Mouse (Mus musculus) splenic B cell, adult 2 months (primary cell): ENCODE results near the gene 1810013L24Rik.

Experiments used
- DNase-seq: peaks from one replicate; pipeline ENCODE4 v3.0.0-alpha.2; 2011; ENCODE audit warnings: low read depth, low spot score
- H3K27me3 ChIP-seq: 2 replicates; pipeline ENCODE4 v1.6.1; 2012; ENCODE audit warnings: mild to moderate bottlenecking, low read length, moderate library complexity, mixed read lengths; ENCODE audit not compliant: control insufficient read depth, poor library complexity, insufficient read depth, severe bottlenecking
- H3K36me3 ChIP-seq: 2 replicates; pipeline ENCODE4 v1.6.1; 2012; ENCODE audit warnings: mild to moderate bottlenecking, low read length, moderate library complexity, mixed read lengths; ENCODE audit not compliant: control insufficient read depth, poor library complexity, insufficient read depth, severe bottlenecking

The 1810013L24Rik gene

DNA sequence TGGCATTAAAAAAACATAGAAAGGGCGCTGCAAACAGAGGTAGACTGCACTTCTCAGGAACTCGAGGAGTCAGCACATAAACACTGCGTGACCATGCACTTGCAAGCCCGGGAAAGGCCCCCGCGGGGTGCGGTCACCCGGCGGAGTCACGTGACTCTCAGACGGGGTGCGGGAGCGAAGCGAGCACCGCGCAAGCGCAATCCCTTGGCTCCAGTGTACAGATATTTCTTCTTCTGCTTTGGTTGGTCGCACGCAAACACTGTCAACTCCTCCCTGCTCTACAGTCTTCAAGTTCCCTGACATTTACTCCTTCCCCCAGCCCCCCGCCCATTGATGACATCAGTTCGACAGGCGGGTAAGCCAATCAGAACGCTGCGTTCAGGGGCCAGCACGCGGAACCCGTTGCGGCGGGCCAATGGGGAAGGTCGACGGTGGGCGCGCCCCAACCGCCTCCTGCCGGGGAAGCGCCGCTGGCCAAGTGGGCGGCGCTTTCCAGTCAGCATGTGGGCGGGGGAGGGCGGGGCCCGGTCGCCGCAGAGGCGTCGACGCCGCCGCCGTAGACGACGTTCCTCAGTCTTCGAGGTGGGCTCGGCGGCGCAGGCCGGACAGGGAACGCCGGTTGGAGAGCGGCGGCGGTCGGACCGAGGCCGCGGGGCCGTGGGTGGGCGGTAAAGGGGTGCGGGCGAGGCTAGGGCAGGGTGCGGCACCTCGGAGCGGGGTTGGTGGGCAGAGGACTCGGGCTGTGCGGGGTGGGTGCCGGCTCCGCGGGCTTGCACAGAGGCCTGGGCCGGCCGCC is at the start of gene 1810013L24Rik:
Gene 1810013L24Rik (plus strand): TSS at position 537 of the 796 bp plus-strand sequence.
- DNase-seq, result peak; percentile 99
- H3K27me3 ChIP-seq, result no peaks in the 10 kb centered on the region
- H3K36me3 ChIP-seq, result no peaks in the 10 kb centered on the region; the same call in 1 of the 2 replicates

DNA sequence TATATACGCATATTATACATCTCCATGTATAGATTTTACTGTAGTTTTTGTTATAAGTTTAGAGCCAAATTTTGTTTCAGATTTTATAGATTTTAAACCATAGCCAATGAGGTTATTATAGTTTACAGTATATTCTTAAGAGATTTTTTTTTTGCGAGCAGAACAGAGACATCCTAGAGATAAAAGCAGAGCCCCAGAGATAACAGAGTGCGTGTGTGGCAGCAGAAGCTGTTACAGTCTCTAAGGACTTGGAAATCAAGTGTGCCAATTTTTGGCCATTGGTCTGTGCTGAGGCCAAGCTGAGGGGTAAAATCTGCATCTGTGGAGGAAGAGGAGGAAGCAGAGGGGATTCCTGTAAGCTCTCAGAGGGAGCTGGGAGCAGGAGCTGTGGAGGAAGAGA is 49.7 kb upstream of the 1810013L24Rik start:
- DNase-seq, result no peak
- Histone ChIP-seq H3K36me3 (no peaks in the 10 kb centered on the region), H3K27me3 (no peaks in the 10 kb centered on the region)

DNA sequence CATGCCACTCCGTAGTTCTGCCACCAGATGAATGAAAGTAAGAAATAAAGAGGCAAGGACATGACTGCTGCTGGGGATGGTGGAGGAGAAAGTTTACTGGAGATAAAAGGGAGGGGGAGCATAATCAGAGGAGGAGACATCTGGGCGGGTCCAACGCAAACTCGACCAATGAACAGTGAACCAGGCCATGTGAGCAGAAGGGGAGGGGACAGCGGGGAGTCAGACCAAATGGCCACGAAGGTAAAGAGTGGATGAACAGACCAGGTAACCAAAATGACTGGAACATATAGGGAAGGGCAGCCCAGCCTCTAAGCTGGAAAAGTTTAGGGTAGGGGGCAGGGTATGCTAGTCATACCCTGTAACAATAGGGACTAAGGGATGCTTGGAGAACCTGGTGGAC is 48.7 kb upstream of the 1810013L24Rik start:
- no peak for DNase-seq
- Histone ChIP-seq H3K27me3 (no peaks in the 10 kb centered on the region), H3K36me3 (no peaks in the 10 kb centered on the region)

GRCm38 (mm10) chr16:8781660-8782059 is 48.2 kb upstream of the 1810013L24Rik start:
- no peaks in the 10 kb centered on the region for H3K27me3 ChIP-seq

GRCm38 (mm10) chr16:8783198-8783913 is 46.5 kb upstream of the 1810013L24Rik start:
- no peaks in the 10 kb centered on the region for H3K27me3 ChIP-seq
- no peak for DNase-seq
- H3K36me3 ChIP-seq, result no peaks in the 10 kb centered on the region

More at GRCm38 (mm10) chr16:8781660-8782059, 48.2 kb upstream of the 1810013L24Rik start:
- H3K36me3 ChIP-seq, result no peaks in the 10 kb centered on the region
- no peak for DNase-seq

DNA sequence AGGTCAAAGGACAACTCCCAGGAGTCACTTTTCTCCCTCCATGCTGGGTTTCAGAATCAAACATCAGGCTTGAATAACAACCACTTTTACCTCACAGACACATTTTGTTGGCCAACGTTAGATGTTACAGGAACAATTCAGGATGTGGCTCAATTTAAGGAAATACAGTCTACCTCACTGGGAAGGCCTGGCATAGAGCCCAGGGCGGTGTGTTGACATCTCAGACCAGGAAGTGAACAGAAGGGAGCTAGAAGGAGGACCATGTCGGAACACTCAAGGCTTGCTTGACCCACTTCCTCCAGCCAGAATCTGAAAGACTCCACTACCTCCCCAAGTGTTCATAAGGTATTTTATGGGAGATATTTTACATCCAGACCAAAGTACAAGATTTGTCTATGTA is 45.1 kb upstream of the 1810013L24Rik start:
- Histone ChIP-seq H3K27me3 (no peaks in the 10 kb centered on the region), H3K36me3 (no peaks in the 10 kb centered on the region)
- DNase-seq, result no peak

DNA sequence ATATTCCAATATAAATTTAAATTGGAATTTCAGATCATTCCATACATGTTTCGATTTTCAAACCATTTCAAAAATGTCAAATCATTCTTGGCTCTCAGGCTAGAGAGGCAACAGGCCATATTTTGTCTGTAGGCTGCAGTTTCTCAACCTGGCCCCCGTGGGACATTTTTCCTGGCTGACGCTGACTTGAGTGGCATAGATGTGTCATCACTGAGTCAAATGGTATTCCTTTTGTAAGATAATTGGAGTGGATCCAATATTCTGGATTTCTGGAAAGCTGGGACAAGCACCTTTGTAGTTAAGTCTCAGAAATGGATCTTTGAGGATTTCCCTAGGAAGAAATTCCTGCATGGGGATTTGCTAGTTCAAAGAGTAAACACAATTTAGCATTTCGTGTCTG is 39.0 kb upstream of the 1810013L24Rik start:
- Histone ChIP-seq H3K27me3 (no peaks in the 10 kb centered on the region), H3K36me3 (no peaks in the 10 kb centered on the region)
- DNase-seq, result no peak

DNA sequence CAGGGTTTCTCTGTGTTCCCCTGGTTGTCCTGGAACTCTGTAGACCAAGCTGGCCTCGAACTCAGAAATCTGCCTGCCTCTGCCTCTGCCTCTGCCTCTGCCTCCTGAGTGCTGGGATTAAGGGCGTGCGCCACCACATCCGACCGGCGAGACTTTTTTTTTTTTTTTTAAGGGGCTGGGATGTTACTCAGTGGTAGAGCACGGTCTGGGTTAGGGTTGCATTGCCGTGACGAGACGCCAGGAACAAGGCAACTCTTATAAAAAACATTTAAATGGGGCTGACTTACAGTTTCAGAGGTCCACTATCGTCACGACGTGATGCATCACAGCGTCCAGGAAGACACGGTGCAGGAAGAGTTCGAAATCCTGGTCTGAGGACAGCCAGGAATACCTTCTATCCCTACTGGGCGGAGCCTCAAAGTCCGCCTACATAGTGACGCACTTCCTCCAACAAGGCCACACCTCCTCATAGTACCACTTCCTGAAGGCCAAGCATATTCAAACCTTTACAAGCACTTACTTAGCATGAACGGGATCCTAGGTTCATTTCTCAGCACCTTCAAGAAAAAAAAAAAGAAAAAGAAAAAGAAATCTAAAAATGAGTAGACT is 37.8 kb upstream of the 1810013L24Rik start, which contains the start of gene Usp7:
Gene Usp7 (minus strand): TSS at position 360 of the 609 bp plus-strand sequence.
- DNase-seq, result no peak
- no peaks in the 10 kb centered on the region for H3K27me3 ChIP-seq
- H3K36me3 ChIP-seq, result no peaks in the 10 kb centered on the region

DNA sequence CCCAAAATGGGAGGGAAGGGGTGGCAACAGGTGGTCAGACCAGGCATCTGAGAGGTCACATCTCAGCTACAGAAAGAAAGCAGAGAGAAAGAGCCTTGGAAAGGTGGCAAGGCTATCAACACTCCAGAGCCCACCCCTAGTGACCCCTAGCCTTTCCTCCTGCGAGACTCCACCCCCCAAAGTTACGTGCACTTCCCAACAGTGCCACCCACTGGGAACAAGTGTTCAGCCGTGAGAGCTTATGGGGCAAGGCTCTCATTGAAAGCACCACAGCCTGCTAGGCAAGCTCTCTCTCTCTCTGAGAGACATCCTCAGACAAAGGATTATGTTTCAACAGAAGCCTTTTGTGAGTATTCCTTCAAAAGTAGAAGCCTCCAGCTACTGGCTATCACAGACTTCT is 34.9 kb upstream of the 1810013L24Rik start:
- no peaks in the 10 kb centered on the region for H3K27me3 ChIP-seq
- H3K36me3 ChIP-seq, result no peaks in the 10 kb centered on the region
- no peak for DNase-seq

GRCm38 (mm10) chr16:8795906-8796305 is 34.0 kb upstream of the 1810013L24Rik start:
- Histone ChIP-seq H3K36me3 (no peaks in the 10 kb centered on the region), H3K27me3 (no peaks in the 10 kb centered on the region)
- DNase-seq, result no peak

GRCm38 (mm10) chr16:8806703-8807102 is 23.2 kb upstream of the 1810013L24Rik start:
- H3K27me3 ChIP-seq, result no peaks in the 10 kb centered on the region
- no peaks in the 10 kb centered on the region for H3K36me3 ChIP-seq
- peak; percentile 82 for DNase-seq

DNA sequence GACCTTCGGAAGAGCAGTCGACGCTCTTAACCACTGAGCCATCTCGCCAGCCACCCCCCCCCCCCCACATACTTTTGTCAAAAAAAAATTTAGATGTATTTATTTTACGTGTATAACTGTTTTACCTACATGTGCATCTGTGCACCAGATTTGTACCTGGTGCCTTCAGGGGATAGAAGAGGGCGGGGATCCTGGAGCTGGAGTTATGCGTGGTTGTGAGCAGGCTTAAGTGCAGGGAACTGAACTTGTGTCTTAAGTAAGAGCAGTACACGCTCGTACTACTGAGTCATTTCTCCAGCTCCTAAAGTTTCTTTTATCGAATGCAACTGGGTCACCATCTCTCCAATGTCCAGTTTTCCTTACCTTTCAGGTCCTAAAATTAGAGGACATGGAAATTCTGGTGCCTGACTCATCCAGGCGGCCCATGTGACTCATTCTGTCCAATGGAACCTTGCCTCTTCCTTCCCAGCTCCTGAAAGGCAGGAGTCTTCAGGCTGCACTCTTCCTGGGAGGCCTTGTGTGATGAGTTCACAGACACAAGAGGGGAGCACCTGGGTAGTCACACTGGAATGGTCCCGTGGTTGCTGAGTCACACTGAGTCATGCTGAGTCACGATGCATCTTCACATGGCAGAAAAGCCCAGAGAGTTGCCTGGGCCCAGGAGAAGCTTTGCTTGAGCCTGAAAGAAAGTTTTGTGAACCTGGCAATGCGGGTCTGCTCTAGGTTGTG is 19.3 kb upstream of the 1810013L24Rik start:
- Histone ChIP-seq H3K36me3 (no peaks in the 10 kb centered on the region), H3K27me3 (no peaks in the 10 kb centered on the region)
- no peak for DNase-seq

DNA sequence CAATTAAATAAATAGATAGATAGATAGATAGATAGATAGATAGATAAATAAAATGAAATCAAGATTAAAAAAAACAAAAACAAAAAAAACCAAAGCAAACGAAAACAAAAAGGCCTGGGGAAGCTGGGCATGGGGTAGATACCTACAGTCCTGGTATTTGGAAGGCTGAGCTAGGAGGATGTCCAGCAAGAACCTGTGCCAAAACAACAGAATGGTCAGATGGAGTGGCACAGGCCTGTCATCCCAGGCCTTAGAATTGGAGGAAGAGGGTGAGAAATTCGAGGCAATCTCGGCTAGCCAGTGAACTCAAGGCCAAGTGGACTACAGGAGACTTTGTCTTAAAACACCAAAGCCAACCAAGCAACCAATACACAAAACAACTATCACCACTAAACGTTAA is 12.0 kb upstream of the 1810013L24Rik start:
- Histone ChIP-seq H3K27me3 (no peaks in the 10 kb centered on the region), H3K36me3 (no peaks in the 10 kb centered on the region)
- no peak for DNase-seq

GRCm38 (mm10) chr16:8821429-8821828 is 8.5 kb upstream of the 1810013L24Rik start:
- DNase-seq, result no peak
- no peaks in the 10 kb centered on the region for H3K36me3 ChIP-seq
- H3K27me3 ChIP-seq, result no peaks in the 10 kb centered on the region
